Mouse (Mus musculus): ENCODE measurements at regions not wholly inside any gene's neighbourhood (a gene's known extent, or its start where the extent isn't known, plus 50 kb on each side); places are given as distances from the start of the nearest gene placed in this dataset.

- no peak for TF ChIP-seq CTCF (IDR thresholded peaks at IDR 0.05; ENCODE audit: extremely low read depth, insufficient read length, insufficient replicate concordance, low read depth, low read length)
- no peak for TF ChIP-seq POLR2A (IDR thresholded peaks at IDR 0.05; ENCODE audit: low read depth, low read length)
Observed at GRCm38 (mm10) chr15:24725170-24725569, 688.4 kb downstream of the Basp1 start.
